Mouse (Mus musculus): ENCODE measurements around the gene Olfr544.

DNA sequence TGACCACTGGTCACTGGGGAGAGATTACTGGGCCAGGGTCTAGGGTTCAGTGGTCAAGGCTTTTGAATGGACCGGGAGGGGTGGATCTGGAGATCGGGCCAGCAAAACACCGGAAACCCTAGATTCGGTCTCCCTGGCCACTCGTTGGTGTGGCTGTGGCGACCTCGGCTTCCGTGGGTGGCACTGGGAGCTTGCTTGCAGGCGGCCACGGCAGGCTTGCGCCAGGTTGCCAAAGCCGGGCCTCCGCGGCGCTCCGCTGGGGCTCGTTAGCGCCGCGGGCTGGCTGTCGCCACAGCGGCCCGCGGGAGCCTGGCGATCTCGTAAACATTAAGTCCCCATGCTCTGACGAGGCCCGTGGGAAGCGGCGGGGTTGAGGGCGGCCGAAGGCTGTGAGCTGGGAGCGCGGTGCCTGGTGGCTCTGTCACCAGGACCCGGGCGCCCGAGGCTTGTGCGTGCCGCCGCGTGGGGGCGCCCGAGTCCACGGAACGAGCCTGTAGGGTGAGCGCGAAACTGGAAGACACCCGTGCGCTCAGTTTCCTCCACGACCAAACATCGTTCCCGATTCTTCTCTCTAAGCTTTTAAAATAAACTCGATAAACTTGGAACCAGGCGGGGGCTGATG is 24.8 kb upstream of the Olfr544 start:
- no peak for TF ChIP-seq POLR2AphosphoS2 (IDR thresholded peaks at IDR 0.05; ENCODE audit: insufficient read length, low read depth)
- TF ChIP-seq MYOG (IDR thresholded peaks at IDR 0.05; ENCODE audit: control insufficient read depth in 1 of 3, insufficient read depth in 1 of 3, insufficient read length in 2 of 3, low read depth in 2 of 3): no peak
- TF ChIP-seq USF1 (IDR thresholded peaks at IDR 0.05; ENCODE audit: low read depth): no peak
- no peak for TF ChIP-seq POLR2A (IDR thresholded peaks at IDR 0.05; ENCODE audit: insufficient read length, low read depth)
- no peak for TF ChIP-seq TCF12 (IDR thresholded peaks at IDR 0.05; ENCODE audit: insufficient read depth, poor library complexity, severe bottlenecking)
- no peak for TF ChIP-seq MAX (IDR thresholded peaks at IDR 0.05; ENCODE audit: low read depth)
- no peak for TF ChIP-seq MYOD1 (IDR thresholded peaks at IDR 0.05; ENCODE audit: control insufficient read depth in 1 of 3, insufficient read length in 2 of 3, low read depth in 2 of 3)
- no peak for TF ChIP-seq E2F4 (IDR thresholded peaks at IDR 0.05; ENCODE audit: insufficient read depth)
- no peak for TF ChIP-seq CEBPB (IDR thresholded peaks at IDR 0.05; ENCODE audit: insufficient read depth, poor library complexity, severe bottlenecking)
- TF ChIP-seq TCF3 (IDR thresholded peaks at IDR 0.05; ENCODE audit: insufficient read length, low read depth): no peak
